Mouse (Mus musculus): ENCODE results near the gene A630001G21Rik.
"Not testable (repeated sequence)": the region's sequence is repeated elsewhere in the genome, so short reads cannot be mapped to it uniquely, and the experiment has no call there.

Gene A630001G21Rik
- long read RNA-seq, experiment 1, partial matches to known transcripts = 1 of 1 reads
- long read RNA-seq, experiment 1, other reads (novel, unspliced or antisense) = 0 of 1 reads
- long read RNA-seq, experiment 2, partial matches to known transcripts = 0 of 1 reads
- long read RNA-seq, experiment 2, other reads (novel, unspliced or antisense) = 0 of 1 reads

- intact Hi-C loops (cut with DNase I) = no loop called here
Measured at GRCm38 (mm10) chr1:85778436-85778835, at the start of gene A630001G21Rik. A630001G21Rik (minus strand) TSS chr1:85778643.

GRCm38 (mm10) chr1:85827166-85827565 lies 48.7 kb upstream of the A630001G21Rik start:
- intact Hi-C loops (cut with DNase I) = no loop called here

GRCm38 (mm10) chr1:85824905-85825304 lies 46.5 kb upstream of the A630001G21Rik start:
- intact Hi-C loops (cut with DNase I) = no loop called here

GRCm38 (mm10) chr1:85822239-85822638 lies 43.8 kb upstream of the A630001G21Rik start:
- intact Hi-C loops (cut with DNase I) = no loop called here

- intact Hi-C loops (cut with DNase I) = no loop called here
Measured at GRCm38 (mm10) chr1:85819695-85820094, 41.3 kb upstream of the A630001G21Rik start.

GRCm38 (mm10) chr1:85818121-85818520 lies 39.7 kb upstream of the A630001G21Rik start:
- intact Hi-C loops (cut with DNase I) = no loop called here

GRCm38 (mm10) chr1:85814213-85814612 lies 35.8 kb upstream of the A630001G21Rik start:
- intact Hi-C loops (cut with DNase I) = not testable (repeated sequence)

GRCm38 (mm10) chr1:85810787-85811186 lies 32.3 kb upstream of the A630001G21Rik start:
- intact Hi-C loops (cut with DNase I) = no loop called here

GRCm38 (mm10) chr1:85810343-85810742 lies 31.9 kb upstream of the A630001G21Rik start:
- intact Hi-C loops (cut with DNase I) = no loop called here

GRCm38 (mm10) chr1:85809256-85809655 lies 30.8 kb upstream of the A630001G21Rik start:
- intact Hi-C loops (cut with DNase I) = no loop called here

GRCm38 (mm10) chr1:85804551-85804950 lies 26.1 kb upstream of the A630001G21Rik start:
- intact Hi-C loops (cut with DNase I) = no loop called here

GRCm38 (mm10) chr1:85802517-85802916 lies 24.1 kb upstream of the A630001G21Rik start:
- intact Hi-C loops (cut with DNase I) = no loop called here

- intact Hi-C loops (cut with DNase I) = no loop called here
Measured at GRCm38 (mm10) chr1:85799776-85800175, 21.3 kb upstream of the A630001G21Rik start.

GRCm38 (mm10) chr1:85795196-85795595 lies 16.8 kb upstream of the A630001G21Rik start:
- intact Hi-C loops (cut with DNase I) = no loop called here

GRCm38 (mm10) chr1:85794106-85794771 lies 15.8 kb upstream of the A630001G21Rik start:
- intact Hi-C loops (cut with DNase I) = loop anchor here (5.0 kb wide), 1 partner anchor 48 kb away; no protein-coding TSS in a partner anchor

GRCm38 (mm10) chr1:85793208-85794105 lies 15.0 kb upstream of the A630001G21Rik start, which contains the start of gene Cab39:
Cab39 (plus strand) TSS chr1:85793441.
- intact Hi-C loops (cut with DNase I) = loop anchor here (5.0 kb wide), 1 partner anchor 49 kb away; no protein-coding TSS in a partner anchor

- intact Hi-C loops (cut with DNase I) = loop anchor here (5.0 kb wide), 1 partner anchor 51 kb away; no protein-coding TSS in a partner anchor
Measured at GRCm38 (mm10) chr1:85791476-85791875, 13.0 kb upstream of the A630001G21Rik start.

GRCm38 (mm10) chr1:85790565-85790964 lies 12.1 kb upstream of the A630001G21Rik start:
- intact Hi-C loops (cut with DNase I) = loop anchor here (5.0 kb wide), 1 partner anchor 52 kb away; no protein-coding TSS in a partner anchor

- intact Hi-C loops (cut with DNase I) = no loop called here
Measured at GRCm38 (mm10) chr1:85779428-85780180, 1.2 kb upstream of the A630001G21Rik start.

- intact Hi-C loops (cut with DNase I) = no loop called here
Measured at GRCm38 (mm10) chr1:85779012-85779411, 569 bp upstream of the A630001G21Rik start.

GRCm38 (mm10) chr1:85776154-85776553 lies 2.3 kb downstream of the A630001G21Rik start:
- intact Hi-C loops (cut with DNase I) = no loop called here

Data from adrenal gland (tissue).